Mouse (Mus musculus) liver, embryonic 15.5 days (tissue): Measurements from ENCODE around the gene Usp6nl. TPM values are rescaled to one million over a fixed set of nuclear protein-coding genes. Genes with fewer than 3 reads are reported as not detected.
A peak's percentile ranks its signal among the peaks of the same experiment; 100 is the strongest.

ENCODE experiments used
- ATAC-seq: fragments of 200-750 bp; cut with Nextera tagmentation; 2 replicates; pipeline ENCODE4 v1.8.0; 2017; ENCODE audit warnings: moderate number of reproducible peaks, mild to moderate bottlenecking, moderate library complexity; ENCODE audit not compliant: insufficient read depth
- H3K27ac ChIP-seq: fragments of 300-500 bp; sonication (generic); replicated peaks from 2 replicates; pipeline ENCODE4 v1.5.1; 2015; ENCODE audit warnings: mild to moderate bottlenecking, inconsistent platforms
- H3K27me3 ChIP-seq: fragments of 300-500 bp; sonication (generic); 2 replicates; pipeline ENCODE4 v1.6.1; 2015; ENCODE audit warnings: mild to moderate bottlenecking, inconsistent platforms
- H3K36me3 ChIP-seq: fragments of 300-500 bp; sonication (generic); replicated peaks from 2 replicates; pipeline ENCODE4 v1.6.1; 2015; ENCODE audit warnings: moderate library complexity, mild to moderate bottlenecking, inconsistent platforms
- H3K4me1 ChIP-seq: fragments of 300-500 bp; sonication (generic); replicated peaks from 2 replicates; pipeline ENCODE4 v1.6.1; 2015; ENCODE audit warnings: inconsistent platforms
- H3K4me2 ChIP-seq: fragments of 300-500 bp; sonication (generic); 2 replicates; pipeline ENCODE4 v1.6.1; 2015; ENCODE audit warnings: moderate library complexity, mild to moderate bottlenecking, inconsistent platforms
- H3K4me3 ChIP-seq: fragments of 300-500 bp; sonication (generic); replicated peaks from 2 replicates; pipeline ENCODE4 v1.5.1; 2015; ENCODE audit warnings: mild to moderate bottlenecking, inconsistent platforms
- H3K9ac ChIP-seq: fragments of 300-500 bp; sonication (generic); 2 replicates; pipeline ENCODE4 v1.6.1; 2015; ENCODE audit warnings: moderate library complexity, mild to moderate bottlenecking, inconsistent platforms
- H3K9me3 ChIP-seq: fragments of 300-500 bp; sonication (generic); replicated peaks from 2 replicates; pipeline ENCODE4 v1.6.1; 2016; ENCODE audit warnings: inconsistent platforms
- WGBS: fragments of 180-500 bp; shearing (Covaris S2); methylation state at CpG from one replicate; pipeline ENCODE4 v1.1.7; 2015; ENCODE audit warnings: mixed read lengths; ENCODE audit not compliant: insufficient replicate concordance; 5-methylcytosine and 5-hydroxymethylcytosine counted together
- polyA plus RNA-seq: library from polyadenylated mRNA; unstranded; fragments of >200 nt; fragmentation: Nextera tagmentation; extraction: Ambion mirVana; gene quantifications from 2 replicates; pipeline ENCODE4 v1.2.1, GENCODE M21; 2015

Usp6nl gene
- polyA plus RNA-seq, 1 experiment from 2014 or later, result 3.1 TPM

DNA sequence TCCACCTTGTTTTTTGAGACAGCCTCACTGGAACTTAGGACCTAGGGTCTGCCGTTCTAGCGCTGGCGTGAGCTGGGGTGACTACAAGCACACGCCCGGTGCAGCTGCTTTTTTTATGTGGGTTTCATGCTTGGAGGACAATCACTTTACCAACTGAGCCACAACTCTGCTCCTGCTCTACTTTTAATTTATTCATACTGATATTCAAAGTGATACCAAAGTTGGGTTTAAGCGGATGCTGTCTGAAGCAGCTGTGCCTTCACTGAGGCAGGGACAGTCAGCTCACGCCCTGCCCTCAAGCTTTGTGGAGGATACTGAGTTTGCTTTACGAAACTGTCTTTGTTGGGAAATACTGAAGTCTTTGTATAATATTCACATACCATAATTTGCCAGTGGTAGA is 53.6 kb downstream of the Usp6nl start:
- ATAC-seq, result no peak
- Histone ChIP-seq H3K4me1 (peaks cover 28% of the 10 kb centered on the region), H3K4me3 (no peak overlapping the region), H3K36me3 (no peaks in the 10 kb centered on the region), H3K9me3 (no peaks in the 10 kb centered on the region), H3K27ac (no peak overlapping the region), H3K4me2 (no peak overlapping the region), H3K9ac (no peak overlapping the region), H3K27me3 (no peaks in the 10 kb centered on the region)
- 85% methylated on average over 8 of the region's 8 CpGs for WGBS

DNA sequence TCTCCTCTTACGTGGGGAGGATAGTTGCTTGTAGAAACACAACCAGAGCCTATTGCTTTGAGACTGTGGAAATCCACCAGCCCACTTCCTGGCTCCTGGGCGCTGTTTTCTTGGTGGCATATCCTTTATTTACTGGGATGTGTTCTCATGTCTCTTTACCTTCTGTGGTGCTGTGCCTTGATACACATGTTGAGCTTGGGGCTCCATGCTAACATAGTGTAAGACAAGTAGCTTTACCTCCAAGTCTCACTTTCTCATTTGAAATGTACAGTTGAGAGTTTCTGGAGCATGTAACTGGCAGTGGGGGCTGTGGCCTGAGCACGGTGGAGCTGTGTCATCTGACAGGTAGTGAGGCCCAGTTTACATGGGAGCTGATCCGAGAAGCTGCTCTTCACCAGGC is 54.5 kb downstream of the Usp6nl start:
- no peak overlapping the region for H3K4me3 ChIP-seq
- ATAC-seq, result no peak
- 70% methylated on average over 4 of the region's 4 CpGs for WGBS
- H3K27me3 ChIP-seq, result no peaks in the 10 kb centered on the region
- no peaks in the 10 kb centered on the region for H3K9me3 ChIP-seq
- no peak overlapping the region for H3K4me2 ChIP-seq
- H3K36me3 ChIP-seq, result no peaks in the 10 kb centered on the region
- H3K27ac ChIP-seq, result no peak overlapping the region
- H3K4me1 ChIP-seq, result peaks cover 28% of the 10 kb centered on the region
- H3K9ac ChIP-seq, result no peak overlapping the region

DNA sequence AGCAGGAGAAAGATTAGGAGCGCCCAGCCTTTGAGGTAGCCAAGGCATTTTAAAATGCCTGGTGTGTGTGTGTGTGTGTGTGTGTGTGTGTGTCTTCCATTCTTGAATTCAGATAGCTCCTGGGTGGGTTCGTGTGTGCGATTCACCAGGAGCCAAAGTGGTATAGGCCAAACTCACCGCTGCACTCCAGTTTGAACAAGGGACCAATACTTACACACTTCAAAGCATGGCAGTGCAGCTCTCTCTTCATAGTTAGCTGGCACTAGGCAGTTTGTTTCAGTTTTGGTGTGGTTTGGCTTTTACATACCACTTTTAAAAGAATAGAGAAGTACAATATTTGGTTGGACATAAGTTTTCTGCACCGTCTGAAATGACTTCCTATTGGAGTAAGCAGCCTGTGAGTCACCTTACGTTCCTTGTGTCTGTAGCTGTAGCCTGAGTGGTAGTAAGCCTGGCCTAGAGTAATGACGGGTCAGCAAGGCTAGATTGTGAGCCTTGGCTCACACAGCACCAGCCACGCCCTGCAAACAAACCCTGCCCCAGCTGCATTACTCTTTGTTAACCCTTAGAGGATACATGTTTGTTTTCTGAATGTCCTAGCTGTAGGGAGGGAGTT is 56.2 kb downstream of the Usp6nl start:
- WGBS, result 40% methylated on average over 8 of the region's 8 CpGs
- ATAC-seq, result peak; percentile 46; the same call in 1 of the 2 replicates
- no peak overlapping the region for H3K27ac ChIP-seq

DNA sequence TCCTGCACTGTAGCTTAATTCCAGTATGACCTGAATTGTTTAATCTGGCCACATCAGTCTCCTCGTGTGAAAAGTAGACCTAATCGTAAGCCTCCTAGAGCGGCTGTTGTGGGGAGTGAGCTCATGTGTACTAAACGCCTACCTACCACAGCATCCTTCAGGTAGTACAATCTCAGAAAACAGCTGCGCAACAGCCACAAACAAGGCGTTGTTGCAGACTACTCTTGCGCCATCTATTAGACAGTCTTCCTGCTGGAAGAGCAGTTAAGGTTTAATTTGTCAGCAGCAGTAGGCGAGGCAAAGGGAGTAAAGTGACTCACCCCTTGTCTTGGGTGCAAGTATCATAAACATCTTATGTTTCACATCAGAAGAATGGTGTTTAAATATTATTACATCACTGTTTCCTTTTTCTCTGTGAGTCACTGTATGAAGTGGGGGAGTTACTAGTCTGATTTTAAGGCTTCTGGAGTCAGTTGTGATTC is 57.3 kb downstream of the Usp6nl start:
- no peaks in the 10 kb centered on the region for H3K27me3 ChIP-seq
- H3K9me3 ChIP-seq, result no peaks in the 10 kb centered on the region
- H3K4me3 ChIP-seq, result no peak overlapping the region
- H3K4me2 ChIP-seq, result no peak overlapping the region
- H3K36me3 ChIP-seq, result no peaks in the 10 kb centered on the region
- no peak for ATAC-seq
- peaks cover 40% of the 10 kb centered on the region for H3K4me1 ChIP-seq
- WGBS, result 64% methylated on average over 8 of the region's 8 CpGs
- H3K9ac ChIP-seq, result no peak overlapping the region
- H3K27ac ChIP-seq, result no peak overlapping the region

More for the DNA sequence above, 56.2 kb downstream of the Usp6nl start:
- Histone ChIP-seq H3K4me2 (0 out of 2 replicates have a peak overlapping the region, but pooled peaks have one; percentile 3), H3K9ac (no peak overlapping the region), H3K36me3 (no peaks in the 10 kb centered on the region), H3K4me3 (no peak overlapping the region), H3K27me3 (no peaks in the 10 kb centered on the region), H3K9me3 (no peaks in the 10 kb centered on the region), H3K4me1 (peaks cover 32% of the 10 kb centered on the region)

DNA sequence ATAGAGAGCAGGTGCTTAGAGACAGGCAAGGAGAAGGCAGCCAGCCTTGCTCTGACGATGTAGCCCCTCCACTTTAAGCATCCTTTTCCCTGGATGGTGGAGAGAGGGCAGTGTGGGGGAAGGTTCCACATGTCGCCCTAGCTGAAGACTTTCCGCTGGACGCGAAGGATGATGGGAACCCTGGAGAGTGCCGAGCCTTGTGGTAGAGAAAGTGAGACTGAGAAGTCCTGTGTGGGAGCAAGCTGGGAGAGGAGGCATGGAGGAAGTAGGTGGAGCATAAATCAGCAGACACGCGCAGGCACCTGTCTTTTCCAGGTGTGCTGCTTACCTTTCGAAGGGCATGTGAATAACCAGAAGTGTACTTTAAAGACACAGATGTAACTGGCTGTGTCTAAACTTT is 57.9 kb downstream of the Usp6nl start:
- Histone ChIP-seq H3K4me3 (no peak overlapping the region), H3K36me3 (no peaks in the 10 kb centered on the region), H3K9ac (no peak overlapping the region), H3K27me3 (no peaks in the 10 kb centered on the region), H3K9me3 (no peaks in the 10 kb centered on the region), H3K4me1 (peaks cover 40% of the 10 kb centered on the region), H3K4me2 (no peak overlapping the region), H3K27ac (no peak overlapping the region)
- WGBS, result 78% methylated on average over 9 of the region's 9 CpGs
- ATAC-seq, result no peak

DNA sequence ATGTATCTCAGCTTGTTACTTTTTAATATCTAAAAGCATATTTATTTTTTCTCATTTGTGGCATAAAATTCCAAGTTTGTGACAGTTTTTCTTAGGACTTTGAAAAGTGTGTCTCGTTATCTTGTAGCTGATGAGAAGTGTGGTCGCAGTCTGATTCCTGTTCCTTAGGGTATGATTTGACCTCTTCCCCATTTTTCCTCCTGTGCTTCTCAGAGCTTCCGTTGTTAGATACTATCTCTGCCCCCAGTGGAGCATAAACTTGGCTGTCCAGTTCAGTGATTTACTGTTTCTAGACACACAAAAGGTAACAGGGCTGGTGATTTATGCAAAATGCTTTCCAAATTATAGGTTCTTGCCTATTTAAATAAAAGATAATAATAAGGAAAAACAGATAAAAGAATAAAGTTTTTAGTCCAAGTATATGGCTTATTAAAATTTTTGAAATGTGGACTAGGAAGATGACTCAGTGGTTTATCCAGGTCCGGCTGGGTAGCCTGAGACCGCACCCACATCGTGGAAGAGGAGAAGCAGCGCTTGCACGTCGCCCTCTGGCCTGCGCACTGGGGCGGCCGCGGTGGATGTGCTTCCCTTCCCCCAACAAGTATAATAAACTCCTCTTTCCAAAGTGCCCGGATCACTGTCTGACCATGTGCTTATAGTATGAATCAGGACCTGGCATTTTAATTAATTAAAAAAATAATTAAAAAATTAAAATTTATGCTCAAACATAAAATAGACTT is 62.1 kb downstream of the Usp6nl start:
- no peak for ATAC-seq
- Histone ChIP-seq H3K4me2 (no peak overlapping the region), H3K27ac (no peak overlapping the region), H3K9ac (no peak overlapping the region), H3K9me3 (no peaks in the 10 kb centered on the region), H3K4me3 (no peak overlapping the region), H3K4me1 (peaks cover 35% of the 10 kb centered on the region), H3K27me3 (no peaks in the 10 kb centered on the region), H3K36me3 (no peaks in the 10 kb centered on the region)
- 49% methylated on average over 14 of the region's 14 CpGs for WGBS

DNA sequence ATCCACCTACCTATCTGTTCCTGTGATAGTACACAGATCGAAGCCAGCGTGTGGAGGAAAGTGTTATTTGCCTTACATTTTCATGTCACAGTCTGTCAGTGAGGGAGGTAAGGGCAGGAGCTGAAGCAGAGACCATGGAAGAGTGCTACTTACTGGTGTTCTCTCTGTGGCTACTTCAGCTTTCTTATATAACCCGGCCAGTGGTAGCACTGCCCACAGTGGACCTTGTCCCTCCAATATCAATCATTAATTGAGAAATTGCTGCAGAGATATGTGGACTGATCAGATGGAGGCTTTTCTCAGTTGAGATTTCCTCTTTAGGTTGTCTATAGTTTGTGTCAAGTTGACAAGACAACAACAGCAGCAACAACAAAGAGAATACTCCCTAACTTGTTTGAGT is 66.7 kb downstream of the Usp6nl start:
- no peak overlapping the region for H3K4me2 ChIP-seq
- H3K36me3 ChIP-seq, result 0 out of 2 replicates have a peak, but pooled peaks cover 4% of the 10 kb centered on the region
- no peaks in the 10 kb centered on the region for H3K27me3 ChIP-seq
- peaks cover 37% of the 10 kb centered on the region for H3K4me1 ChIP-seq
- WGBS, result 44% methylated on average over 2 of the region's 3 CpGs
- ATAC-seq, result peak; percentile 62
- H3K27ac ChIP-seq, result no peak overlapping the region; the same call in 1 of the 2 replicates
- H3K4me3 ChIP-seq, result no peak overlapping the region
- no peaks in the 10 kb centered on the region for H3K9me3 ChIP-seq
- no peak overlapping the region for H3K9ac ChIP-seq

DNA sequence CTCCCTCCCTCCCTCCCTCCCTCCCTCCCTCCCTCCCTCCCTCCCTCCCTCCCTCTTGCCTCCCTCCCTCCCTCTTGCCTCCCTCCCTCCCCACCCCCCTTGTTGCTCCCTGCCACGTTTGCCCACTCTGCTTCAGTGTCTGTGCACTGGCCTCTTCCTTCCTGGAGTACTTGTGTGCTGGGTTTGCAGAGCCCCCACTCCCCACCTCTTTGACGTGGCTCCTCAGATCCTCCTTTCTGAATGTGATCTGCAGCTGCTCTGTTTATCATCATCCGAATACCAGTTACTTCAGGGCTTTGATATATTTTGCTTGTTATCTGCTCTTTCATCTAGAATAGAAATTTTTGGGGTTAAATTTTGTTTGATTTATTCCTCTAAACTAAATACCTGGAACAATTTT is 68.8 kb downstream of the Usp6nl start:
- WGBS, result 50% methylated on average over 2 of the region's 3 CpGs
- no peak overlapping the region for H3K9ac ChIP-seq
- no peak overlapping the region for H3K4me3 ChIP-seq
- H3K4me1 ChIP-seq, result peaks cover 45% of the 10 kb centered on the region
- ATAC-seq, result no peak
- no peak overlapping the region for H3K4me2 ChIP-seq
- H3K36me3 ChIP-seq, result peaks cover 4% of the 10 kb centered on the region; the same call in 1 of the 2 replicates
- no peak overlapping the region for H3K27ac ChIP-seq
- no peaks in the 10 kb centered on the region for H3K9me3 ChIP-seq
- H3K27me3 ChIP-seq, result no peaks in the 10 kb centered on the region

DNA sequence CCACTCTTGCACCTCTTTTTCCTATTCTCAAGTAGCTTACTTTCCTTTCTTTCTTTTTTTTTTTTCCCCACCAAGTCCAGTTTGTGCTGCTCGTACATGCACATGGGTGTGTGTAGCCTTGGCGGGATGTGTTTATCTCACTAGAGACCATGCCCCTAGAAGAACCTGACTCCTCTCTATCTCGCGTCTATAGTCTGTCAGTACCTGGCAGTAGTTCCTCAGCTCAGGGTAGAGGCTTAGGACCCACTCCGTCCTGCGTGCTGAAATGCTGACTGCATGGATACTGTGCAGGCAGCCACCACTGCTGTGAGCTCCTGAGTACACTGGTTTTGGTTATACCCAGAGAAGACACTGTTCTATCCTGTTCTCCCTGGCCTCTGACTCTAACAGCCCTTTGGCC is 69.5 kb downstream of the Usp6nl start:
- Histone ChIP-seq H3K27ac (no peak overlapping the region), H3K9ac (no peak overlapping the region), H3K4me1 (peaks cover 49% of the 10 kb centered on the region), H3K36me3 (peaks cover 4% of the 10 kb centered on the region; the same call in 1 of the 2 replicates), H3K27me3 (no peaks in the 10 kb centered on the region), H3K4me3 (no peak overlapping the region), H3K9me3 (no peaks in the 10 kb centered on the region), H3K4me2 (no peak overlapping the region)
- WGBS, result 41% methylated on average over 6 of the region's 6 CpGs
- ATAC-seq, result peak; percentile 75; the same call in 1 of the 2 replicates

DNA sequence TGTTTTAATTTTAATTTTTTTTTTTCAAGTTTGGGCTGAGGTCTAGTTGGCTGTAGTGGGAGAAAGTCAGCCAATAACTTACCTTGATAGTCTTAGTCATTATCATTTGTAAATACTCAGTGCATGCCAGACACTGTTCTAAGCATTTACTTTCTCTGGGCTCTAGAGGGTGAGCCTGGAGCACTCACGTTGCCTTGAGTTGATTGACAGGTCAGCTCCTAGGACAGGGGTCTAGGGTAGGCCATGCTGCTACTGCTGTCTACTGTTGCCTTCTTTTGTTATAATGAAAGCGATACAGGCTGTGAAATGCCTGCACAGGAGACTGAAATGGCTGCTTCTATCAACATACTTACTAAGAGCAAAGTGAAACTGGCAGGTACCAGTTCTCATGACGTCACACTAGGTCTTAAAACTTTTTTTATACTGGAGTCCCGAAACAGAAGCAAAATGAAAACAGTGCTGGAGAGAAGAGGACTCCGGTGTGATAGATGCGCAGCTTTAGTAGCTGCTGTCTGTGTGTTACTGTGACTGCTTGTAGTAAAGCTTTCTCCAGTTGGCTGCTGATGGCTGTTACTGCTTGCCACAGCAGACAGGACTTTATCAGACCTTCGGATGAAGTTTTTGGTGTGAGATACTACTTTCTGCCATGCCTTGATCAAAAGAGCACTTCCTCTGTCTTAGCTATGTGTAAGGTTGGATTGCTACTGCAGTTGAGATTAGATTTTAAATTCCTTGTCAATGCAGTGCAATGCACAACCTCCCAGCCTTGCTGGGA is 73.6 kb downstream of the Usp6nl start:
- Histone ChIP-seq H3K9ac (no peak overlapping the region), H3K27ac (no peak overlapping the region), H3K4me3 (no peak overlapping the region), H3K4me1 (peaks cover 33% of the 10 kb centered on the region), H3K9me3 (no peaks in the 10 kb centered on the region), H3K36me3 (peaks cover 9% of the 10 kb centered on the region; the same call in 1 of the 2 replicates), H3K4me2 (peak overlapping the region; percentile 18; the same call in 1 of the 2 replicates), H3K27me3 (no peaks in the 10 kb centered on the region)
- 50% methylated on average over 7 of the region's 7 CpGs for WGBS
- ATAC-seq, result peak; percentile 15; the same call in 1 of the 2 replicates
